Mouse (Mus musculus): ENCODE data around the gene Snapc5. TPM values are rescaled to one million over a fixed set of nuclear protein-coding genes. Genes with fewer than 3 reads are reported as not detected.
"Not testable (repeated sequence)": the region's sequence is repeated elsewhere in the genome, so short reads cannot be mapped to it uniquely, and the experiment has no call there.

Gene Snapc5
- total RNA-seq, 2 experiments from 2014 or later, result 27.6 to 43.3 TPM

- ATAC-seq (replicated peaks; ENCODE audit: poor library complexity, severe bottlenecking), result not testable (repeated sequence)
Measured at GRCm38 (mm10) chr9:64198763-64199418, 19.8 kb downstream of the Snapc5 start.

GRCm38 (mm10) chr9:64199897-64200296, 20.8 kb downstream of the Snapc5 start:
- ATAC-seq (replicated peaks; ENCODE audit: poor library complexity, severe bottlenecking), result no peak

GRCm38 (mm10) chr9:64202331-64202730, 23.3 kb downstream of the Snapc5 start:
- ATAC-seq (replicated peaks; ENCODE audit: poor library complexity, severe bottlenecking), result peak; percentile 96

GRCm38 (mm10) chr9:64202866-64203265, 23.8 kb downstream of the Snapc5 start:
- no peak for ATAC-seq (replicated peaks; ENCODE audit: poor library complexity, severe bottlenecking)

GRCm38 (mm10) chr9:64207509-64208084, 28.5 kb downstream of the Snapc5 start:
- ATAC-seq (replicated peaks; ENCODE audit: poor library complexity, severe bottlenecking), result no peak

GRCm38 (mm10) chr9:64214452-64214851, 35.4 kb downstream of the Snapc5 start:
- ATAC-seq (replicated peaks; ENCODE audit: poor library complexity, severe bottlenecking), result no peak

- ATAC-seq (replicated peaks; ENCODE audit: poor library complexity, severe bottlenecking), result no peak
Measured at GRCm38 (mm10) chr9:64216090-64216489, 37.0 kb downstream of the Snapc5 start.

GRCm38 (mm10) chr9:64216641-64217040, 37.6 kb downstream of the Snapc5 start:
- peak; percentile 48 for ATAC-seq (replicated peaks; ENCODE audit: poor library complexity, severe bottlenecking)

- no peak for ATAC-seq (replicated peaks; ENCODE audit: poor library complexity, severe bottlenecking)
Measured at GRCm38 (mm10) chr9:64217887-64218286, 38.8 kb downstream of the Snapc5 start.

GRCm38 (mm10) chr9:64219305-64219704, 40.2 kb downstream of the Snapc5 start:
- ATAC-seq (replicated peaks; ENCODE audit: poor library complexity, severe bottlenecking), result no peak

- ATAC-seq (replicated peaks; ENCODE audit: poor library complexity, severe bottlenecking), result no peak
Measured at GRCm38 (mm10) chr9:64219772-64220420, 40.8 kb downstream of the Snapc5 start.

GRCm38 (mm10) chr9:64220603-64221002, 41.5 kb downstream of the Snapc5 start:
- ATAC-seq (replicated peaks; ENCODE audit: poor library complexity, severe bottlenecking), result no peak

GRCm38 (mm10) chr9:64221480-64221879, 42.4 kb downstream of the Snapc5 start:
- no peak for ATAC-seq (replicated peaks; ENCODE audit: poor library complexity, severe bottlenecking)

GRCm38 (mm10) chr9:64222098-64222497, 43.0 kb downstream of the Snapc5 start:
- ATAC-seq (replicated peaks; ENCODE audit: poor library complexity, severe bottlenecking), result peak; percentile 86

- no peak for ATAC-seq (replicated peaks; ENCODE audit: poor library complexity, severe bottlenecking)
Measured at GRCm38 (mm10) chr9:64225805-64226204, 46.7 kb downstream of the Snapc5 start.

GRCm38 (mm10) chr9:64227736-64228135, 48.7 kb downstream of the Snapc5 start:
- peak; percentile 95 for ATAC-seq (replicated peaks; ENCODE audit: poor library complexity, severe bottlenecking)

- ATAC-seq (replicated peaks; ENCODE audit: poor library complexity, severe bottlenecking), result no peak
Measured at GRCm38 (mm10) chr9:64228972-64229371, 49.9 kb downstream of the Snapc5 start.

- no peak for ATAC-seq (replicated peaks; ENCODE audit: poor library complexity, severe bottlenecking)
Measured at GRCm38 (mm10) chr9:64231171-64231570, 52.1 kb downstream of the Snapc5 start.

GRCm38 (mm10) chr9:64231674-64232073, 52.6 kb downstream of the Snapc5 start:
- ATAC-seq (replicated peaks; ENCODE audit: poor library complexity, severe bottlenecking), result no peak

- no peak for ATAC-seq (replicated peaks; ENCODE audit: poor library complexity, severe bottlenecking)
Measured at GRCm38 (mm10) chr9:64232257-64232957, 53.3 kb downstream of the Snapc5 start.

All from granulocyte monocyte progenitor cell, adult 5-6 weeks (primary cell).